Mouse (Mus musculus) E14TG2a.4 (cell line): ENCODE data around the gene Tmem28.

Experiments
- CTCF ChIP-seq: conservative IDR thresholded peaks from 2 replicates; pipeline ENCODE4 v1.5.1; 2014; ENCODE audit warnings: low read length
- NANOG ChIP-seq: IDR thresholded peaks from 2 replicates; pipeline ENCODE4 v1.6.1; 2014; ENCODE audit warnings: borderline replicate concordance, low read length, mixed read lengths
- POU5F1 ChIP-seq: IDR thresholded peaks from 2 replicates; pipeline ENCODE4 v1.6.1; 2014; ENCODE audit warnings: low read length, borderline replicate concordance

DNA sequence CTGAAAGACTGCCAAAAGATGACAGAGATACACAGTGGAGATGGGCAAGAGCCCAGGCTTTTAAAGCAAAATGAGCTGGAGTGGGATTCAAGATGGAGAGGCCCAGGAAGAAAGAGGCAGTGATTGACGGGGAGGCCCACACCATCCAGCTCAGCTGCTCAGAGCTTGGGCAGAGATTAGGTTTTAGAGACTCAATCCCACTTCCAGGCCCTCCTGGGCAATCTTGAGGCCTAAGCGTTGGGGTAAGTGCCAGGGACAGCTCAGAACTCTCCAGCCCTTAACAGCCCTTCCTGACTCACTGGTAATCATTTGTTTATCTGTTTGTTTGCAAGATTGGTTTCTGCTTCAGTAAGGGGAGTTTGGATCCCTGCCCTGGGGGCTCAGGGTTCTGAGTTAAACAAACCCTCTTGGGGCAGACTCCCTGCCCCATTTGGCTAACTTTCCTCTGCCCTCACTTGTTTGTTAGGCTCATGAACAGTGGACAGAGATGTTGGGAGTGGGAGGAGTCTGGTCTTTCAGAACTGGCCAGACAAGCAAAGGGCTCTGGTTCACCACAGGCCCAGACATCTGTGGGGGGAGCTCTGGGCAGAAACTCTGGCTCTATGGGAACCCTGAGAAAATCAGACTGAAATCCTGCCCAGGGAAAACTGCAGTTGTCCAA, 52.6 kb downstream of the Tmem28 start:
- TF ChIP-seq CTCF (no peak), POU5F1 (no peak), NANOG (no peak)
